Mouse (Mus musculus) CD4-positive, CD25-positive, alpha-beta regulatory T cell (primary cell): ENCODE results near the gene Tdrd12. TPM values are rescaled to one million over a fixed set of nuclear protein-coding genes. Genes with fewer than 3 reads are reported as not detected.

Experiments used
- polyA plus RNA-seq: library from polyadenylated mRNA; unstranded; fragments of 100-300 nt; shearing (Covaris generic); gene quantifications from one replicate; pipeline ENCODE4 v1.2.1, GENCODE M21; 2017

The Tdrd12 gene
- not detected for polyA plus RNA-seq

DNA sequence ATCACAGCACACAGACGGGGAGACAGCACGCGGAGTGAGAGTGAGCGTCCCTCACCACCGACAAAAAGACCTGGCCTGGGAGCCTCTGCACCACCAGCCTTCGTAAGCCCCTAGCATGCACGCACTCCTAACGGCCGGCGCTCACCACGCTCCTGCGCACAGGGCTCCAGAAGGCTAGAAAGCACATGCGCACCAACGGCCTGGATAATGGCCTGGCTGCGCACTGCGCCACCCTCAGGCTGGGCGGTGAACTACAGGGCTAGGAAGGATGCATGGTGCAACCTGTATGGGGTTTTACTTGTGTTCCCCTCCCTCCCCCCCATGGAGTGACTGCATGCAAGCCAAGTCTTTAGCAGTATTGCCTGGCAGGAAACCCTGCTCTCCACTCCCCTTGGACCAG lies at the start of gene Tdrd12:
Gene Tdrd12 (minus strand): TSS at position 184 of the 400 bp plus-strand sequence.

DNA sequence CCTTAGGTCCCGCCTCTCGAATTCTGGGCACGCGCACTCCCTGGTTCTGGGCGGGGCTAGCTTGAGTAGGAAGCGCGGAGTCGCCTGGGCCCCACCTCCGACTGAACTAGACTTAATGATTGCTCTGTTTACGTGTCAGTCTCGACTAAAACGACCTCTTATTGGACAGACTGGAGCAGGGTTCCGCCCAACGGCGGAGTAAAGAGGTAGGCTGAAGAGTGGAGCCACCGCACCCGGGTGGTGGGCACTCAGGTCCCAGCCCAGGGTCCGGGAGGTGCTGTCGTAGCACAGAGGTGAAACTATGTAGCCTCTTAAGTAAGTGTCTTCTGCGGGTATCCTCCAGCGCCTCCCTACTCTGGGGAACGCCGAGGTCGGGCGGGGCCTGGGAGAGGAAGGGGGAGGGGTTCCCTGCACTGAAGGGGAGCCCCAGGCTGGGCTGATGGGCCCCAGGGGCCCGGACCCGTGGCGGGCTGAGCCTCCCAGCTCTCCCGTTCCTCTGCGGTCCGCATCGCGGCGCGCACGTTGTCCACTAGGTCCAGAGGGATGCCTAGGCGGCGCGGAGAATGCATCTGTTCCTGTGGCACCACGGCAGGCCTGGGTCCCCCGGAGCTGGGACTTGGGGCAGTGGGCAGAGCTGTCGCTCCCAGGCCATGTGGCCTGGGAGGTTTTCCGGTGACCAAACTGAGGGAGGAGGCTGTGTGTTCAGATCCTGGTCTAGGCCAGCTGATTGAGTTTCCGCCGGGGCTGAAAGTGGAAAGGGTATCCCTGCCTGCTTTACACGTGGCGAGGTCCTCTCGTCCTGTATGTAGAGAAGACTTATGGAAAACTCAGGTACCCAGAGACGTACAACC lies 48.7 kb upstream of the Tdrd12 start, which contains the start of gene Ankrd27:
Gene Ankrd27 (plus strand): TSS at position 190 of the 851 bp plus-strand sequence.

DNA sequence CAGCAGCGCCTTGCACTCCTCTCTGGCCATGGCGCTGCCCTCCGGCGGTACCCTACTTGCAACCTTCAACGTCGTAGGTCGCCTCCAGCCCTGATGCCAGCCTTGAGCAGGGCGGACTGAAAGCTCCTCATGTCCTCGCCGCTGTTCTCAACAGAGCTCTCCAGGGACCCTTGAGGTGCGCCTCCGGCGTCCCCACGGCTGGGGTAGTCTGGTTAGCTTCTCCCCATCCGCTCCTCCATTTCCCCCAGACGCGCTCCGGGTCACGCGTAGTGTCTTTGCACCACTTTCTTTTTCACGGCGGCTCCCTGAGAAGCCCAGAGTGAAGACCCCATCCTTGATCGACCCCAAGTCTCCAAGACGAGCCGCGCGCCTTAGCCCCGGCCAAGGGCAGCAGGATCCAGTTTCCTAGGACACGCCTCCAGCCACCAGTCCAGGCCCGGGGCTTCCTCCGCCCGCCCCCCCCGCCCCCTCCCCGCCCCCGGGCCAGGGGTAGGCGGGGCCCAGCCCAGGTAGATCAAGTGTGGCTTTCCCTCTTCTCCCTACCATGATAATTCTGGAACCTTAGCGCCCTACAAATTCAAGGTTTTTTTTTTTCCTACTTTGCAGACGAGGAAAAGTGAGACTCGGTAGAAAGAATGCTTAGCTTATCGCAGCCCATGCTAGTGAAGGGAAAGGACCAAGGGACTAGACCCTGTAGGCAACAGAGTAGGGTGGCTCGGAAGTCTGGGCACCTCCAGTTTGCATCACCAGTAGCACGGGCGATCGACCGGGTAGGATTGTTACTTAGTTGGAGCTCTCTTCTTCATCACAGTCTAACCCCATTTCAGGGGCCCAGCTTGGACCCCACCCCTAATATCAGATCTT lies 47.9 kb upstream of the Tdrd12 start, which contains the start of gene Rgs9bp:
Gene Rgs9bp (minus strand): TSS at position 392 of the 864 bp plus-strand sequence.

DNA sequence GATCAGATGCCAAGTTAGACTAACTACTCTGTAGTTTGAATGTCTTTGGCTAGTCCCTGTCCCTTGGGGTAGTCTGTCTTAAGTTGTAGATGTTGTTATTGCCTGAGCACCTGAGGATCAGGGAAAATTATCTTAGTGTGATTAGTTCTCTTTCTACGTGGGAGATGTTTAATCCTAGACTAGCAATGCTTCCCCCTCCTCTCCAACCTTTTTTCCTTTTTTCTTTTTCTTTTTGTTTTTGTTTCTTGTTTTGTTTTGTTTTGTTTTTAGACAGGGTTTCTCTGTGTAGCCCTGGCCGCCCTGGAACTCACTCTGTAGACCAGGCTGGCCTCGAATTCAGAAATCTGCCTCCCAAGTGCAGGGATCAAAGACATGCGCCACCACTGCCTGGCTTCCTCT lies 18.7 kb upstream of the Tdrd12 start, which contains the start of gene Nudt19:
Gene Nudt19 (minus strand): TSS at position 100 of the 399 bp plus-strand sequence.

DNA sequence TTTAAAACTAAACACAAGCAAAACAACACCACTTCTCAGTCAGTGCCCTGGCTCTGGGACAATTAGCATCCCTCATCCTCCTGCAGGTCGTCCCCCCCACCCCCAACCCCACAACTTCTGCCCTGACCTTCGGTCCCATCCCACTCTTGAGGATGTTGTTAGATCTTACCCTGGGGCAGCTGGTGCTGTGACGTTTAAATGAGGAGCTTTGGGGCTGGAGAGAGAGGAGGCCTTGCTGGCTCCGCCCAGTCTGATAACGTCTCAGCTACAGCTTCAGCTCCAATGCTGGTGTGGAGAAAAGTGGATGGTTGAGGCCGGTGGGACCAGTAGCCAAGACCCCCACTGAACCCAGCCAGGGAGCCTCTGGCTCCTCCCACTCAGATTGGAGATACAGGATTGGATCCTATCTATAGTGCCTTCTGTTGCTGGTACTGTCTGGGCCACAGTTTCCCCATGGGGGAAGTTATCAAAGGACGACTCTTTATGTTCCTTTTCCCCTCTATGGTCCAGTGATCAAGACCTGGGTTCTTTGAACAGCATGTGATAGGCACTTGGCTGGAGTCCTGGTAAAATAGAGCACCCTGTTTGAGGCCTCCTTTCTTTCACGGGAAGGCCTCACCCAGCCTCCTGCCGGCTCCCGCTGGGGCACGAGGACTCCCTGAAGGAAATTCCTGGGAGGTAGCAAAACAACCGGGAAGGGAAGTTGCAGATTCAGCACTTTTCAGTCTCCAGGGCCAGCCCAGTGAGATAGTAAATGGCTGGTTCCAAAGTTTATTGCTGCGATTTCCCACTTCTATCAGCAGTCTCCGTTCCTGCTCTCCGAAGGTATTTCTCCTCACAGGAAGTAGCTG lies 89.3 kb downstream of the Tdrd12 start, which contains the start of gene Slc7a9:
Gene Slc7a9 (plus strand): TSS at position 801 of the 851 bp plus-strand sequence.

Other genes starting within 250 kb of the Tdrd12 start
- 17.9 TPM for gene Gpatch1, start 219.3 kb downstream of the Tdrd12 start, polyA plus RNA-seq
- gene Rhpn2, start 203.6 kb downstream of the Tdrd12 start, polyA plus RNA-seq, result 0.35 TPM
- 27.6 TPM for gene Faap24, start 140.9 kb downstream of the Tdrd12 start, polyA plus RNA-seq
- gene Cep89, start 140.7 kb downstream of the Tdrd12 start, polyA plus RNA-seq, result 12.0 TPM
- gene Slc7a9, start 88.9 kb downstream of the Tdrd12 start, polyA plus RNA-seq, result not detected
- 58.9 TPM for gene Nudt19, start 18.6 kb upstream of the Tdrd12 start, polyA plus RNA-seq
- 0.05 TPM for gene Rgs9bp, start 47.8 kb upstream of the Tdrd12 start, polyA plus RNA-seq
- gene Ankrd27, start 48.5 kb upstream of the Tdrd12 start, polyA plus RNA-seq, result 57.9 TPM
- gene Pdcd5, start 109.8 kb upstream of the Tdrd12 start, polyA plus RNA-seq, result 82.2 TPM
- gene Dpy19l3, start 216.7 kb upstream of the Tdrd12 start, polyA plus RNA-seq, result 44.5 TPM